Mouse (Mus musculus) neural tube, embryonic 13.5 days (tissue): Measurements from ENCODE around the gene Eml5. TPM values are rescaled to one million over a fixed set of nuclear protein-coding genes. Genes with fewer than 3 reads are reported as not detected.

Experiments used
- ATAC-seq: fragments of 200-750 bp; cut with Nextera tagmentation; 2 replicates; pipeline ENCODE4 v1.8.0; 2017; ENCODE audit warnings: low read depth, mild to moderate bottlenecking, moderate TSS enrichment, moderate library complexity
- H3K27ac ChIP-seq: fragments of 300-500 bp; sonication (generic); replicated peaks from 2 replicates; pipeline ENCODE4 v1.5.1; 2015; ENCODE audit warnings: moderate library complexity, mild to moderate bottlenecking, inconsistent platforms
- H3K27me3 ChIP-seq: fragments of 300-500 bp; sonication (generic); 2 replicates; pipeline ENCODE4 v1.6.1; 2015; ENCODE audit warnings: mild to moderate bottlenecking, inconsistent platforms
- H3K36me3 ChIP-seq: fragments of 300-500 bp; sonication (generic); 2 replicates; pipeline ENCODE4 v1.6.1; 2015; ENCODE audit warnings: mild to moderate bottlenecking, inconsistent platforms
- H3K4me1 ChIP-seq: fragments of 300-500 bp; sonication (generic); replicated peaks from 2 replicates; pipeline ENCODE4 v1.6.1; 2015; ENCODE audit warnings: inconsistent platforms
- H3K4me2 ChIP-seq: fragments of 300-500 bp; sonication (generic); 2 replicates; pipeline ENCODE4 v1.6.1; 2015; ENCODE audit warnings: inconsistent platforms, mild to moderate bottlenecking, moderate library complexity
- H3K4me3 ChIP-seq: fragments of 300-500 bp; sonication (generic); 2 replicates; pipeline ENCODE4 v1.5.1; 2015; ENCODE audit warnings: mild to moderate bottlenecking, inconsistent platforms
- H3K9ac ChIP-seq: fragments of 300-500 bp; sonication (generic); 2 replicates; pipeline ENCODE4 v1.6.1; 2015; ENCODE audit warnings: moderate library complexity, mild to moderate bottlenecking, inconsistent platforms
- H3K9me3 ChIP-seq: fragments of 300-500 bp; sonication (generic); 2 replicates; pipeline ENCODE4 v1.6.1; 2016; ENCODE audit warnings: inconsistent platforms
- WGBS: fragments of 180-500 bp; shearing (Covaris S2); methylation state at CpG from one replicate; pipeline ENCODE4 v1.1.7; 2015; 5-methylcytosine and 5-hydroxymethylcytosine counted together
- polyA plus RNA-seq: library from polyadenylated mRNA; unstranded; fragments of >200 nt; fragmentation: Nextera tagmentation; extraction: Ambion mirVana; gene quantifications from 2 replicates; pipeline ENCODE4 v1.2.1, GENCODE M21; 2015

Eml5 gene
- polyA plus RNA-seq: 13.9 and 14.4 TPM in 2 replicates

DNA sequence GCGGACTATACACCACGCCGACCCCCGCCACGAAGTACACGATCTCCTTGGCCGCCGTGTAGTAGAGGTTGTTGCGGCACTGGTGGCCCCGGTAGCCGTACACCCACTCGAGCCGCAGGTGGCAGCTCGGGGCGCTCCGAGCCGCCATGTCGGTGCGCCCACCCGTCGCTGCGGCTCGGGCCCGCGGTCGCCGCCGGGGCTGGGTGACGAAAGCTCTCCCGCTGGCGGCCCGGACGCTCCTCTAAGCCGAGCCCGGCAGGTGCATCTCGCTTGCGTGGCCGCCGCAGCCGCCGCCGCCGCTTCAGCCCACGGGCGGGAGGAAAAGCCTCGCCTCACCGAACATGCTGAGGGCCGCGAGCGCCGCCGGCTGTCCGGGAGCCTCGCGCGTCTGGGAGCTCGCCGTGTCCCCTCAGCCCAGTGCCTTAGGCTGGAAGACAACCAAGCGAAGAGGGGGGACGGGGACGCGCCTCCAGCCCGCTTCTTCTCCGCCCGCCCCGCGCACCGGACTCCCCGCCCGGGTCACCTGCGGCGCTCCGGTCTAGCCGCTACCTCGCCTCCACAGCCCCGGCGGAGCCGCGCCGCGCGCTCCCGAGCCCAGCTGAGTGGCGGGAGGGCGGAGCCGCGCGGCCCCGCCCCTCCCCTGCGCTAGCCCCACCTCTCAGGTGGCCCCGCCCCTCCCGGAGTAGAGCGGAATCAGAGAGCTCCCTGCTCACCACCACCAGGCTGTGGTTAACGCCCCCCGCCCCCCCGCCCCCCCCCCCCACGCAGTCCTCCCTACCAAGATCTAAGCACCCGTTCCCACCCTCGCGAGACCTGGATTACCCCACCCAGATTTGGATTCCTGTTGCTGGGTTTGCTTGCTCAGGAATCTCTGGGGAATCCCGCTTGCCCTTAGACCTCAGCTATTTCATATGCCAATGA is at the start of gene Eml5:
Gene Eml5 (minus strand): TSS at position 604 of the 921 bp plus-strand sequence.
- peaks cover 19% of the 10 kb centered on the region for H3K4me1 ChIP-seq
- peak within 1 kb of the TSS; percentile 82 for H3K4me3 ChIP-seq
- peak within 1 kb of the TSS; percentile 84 for H3K27ac ChIP-seq
- no peaks in the 10 kb centered on the region for H3K36me3 ChIP-seq
- H3K4me2 ChIP-seq: peak within 1 kb of the TSS; percentile 76
- H3K27me3 ChIP-seq: peaks cover 8% of the 10 kb centered on the region; the same call in 1 of the 2 replicates
- peak within 1 kb of the TSS; percentile 81 for H3K9ac ChIP-seq
- under 1% methylated on average over 83 of the region's 101 CpGs for WGBS
- no peaks in the 10 kb centered on the region for H3K9me3 ChIP-seq
- peak; percentile 92 for ATAC-seq

DNA sequence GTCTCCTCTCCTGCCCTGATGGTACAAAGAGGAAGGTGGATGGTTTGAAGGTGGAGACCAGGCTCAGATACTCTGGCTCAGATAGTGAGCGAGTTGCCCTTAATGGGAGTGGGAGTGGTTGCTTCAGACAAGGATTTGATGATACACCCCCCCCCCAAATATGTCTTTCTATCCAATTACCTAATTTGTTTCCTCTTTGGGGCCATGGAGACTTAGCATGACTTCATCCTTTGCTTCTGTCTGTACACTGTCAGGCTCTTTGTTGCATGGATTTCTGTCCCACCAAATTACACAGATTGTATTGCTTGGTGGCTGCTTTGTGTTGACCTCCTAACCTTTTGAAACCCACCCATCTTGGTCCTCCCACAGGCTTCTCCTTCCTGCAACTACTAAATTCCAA is 31.6 kb upstream of the Eml5 start:
- ATAC-seq: no peak
- H3K27me3 ChIP-seq: no peaks in the 10 kb centered on the region
- WGBS: 95% methylated on average over 1 of the region's 1 CpGs

DNA sequence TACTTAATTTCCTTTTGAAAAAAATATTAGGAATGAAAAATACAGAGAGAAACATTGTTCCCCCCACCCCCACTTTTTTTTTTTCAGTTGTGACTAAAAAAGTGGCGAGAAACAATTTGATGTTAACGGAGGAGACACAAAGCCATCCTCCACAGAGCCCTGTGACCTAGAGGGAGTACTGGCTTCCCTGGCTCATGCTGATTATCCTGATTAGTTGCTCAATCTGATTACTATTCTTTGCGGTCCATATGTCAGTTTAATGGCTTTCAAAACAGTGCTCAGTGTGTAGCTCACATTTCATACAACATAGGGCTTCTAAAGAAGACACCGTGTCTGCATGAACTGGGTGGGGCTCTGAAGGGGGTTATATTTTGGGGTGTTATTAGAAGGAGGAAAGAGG is 31.2 kb upstream of the Eml5 start:
- Histone ChIP-seq H3K4me2 (no peak overlapping the region), H3K4me3 (no peak overlapping the region), H3K27me3 (no peaks in the 10 kb centered on the region), H3K9me3 (no peaks in the 10 kb centered on the region), H3K4me1 (no peaks in the 10 kb centered on the region), H3K27ac (no peak overlapping the region), H3K9ac (no peak overlapping the region), H3K36me3 (no peaks in the 10 kb centered on the region)
- ATAC-seq: no peak; the same call in 1 of the 2 replicates
- WGBS: 65% methylated on average over 4 of the region's 4 CpGs

More for the DNA sequence above, 31.6 kb upstream of the Eml5 start:
- no peaks in the 10 kb centered on the region for H3K4me1 ChIP-seq
- H3K4me2 ChIP-seq: no peak overlapping the region
- H3K4me3 ChIP-seq: no peak overlapping the region
- H3K36me3 ChIP-seq: no peaks in the 10 kb centered on the region
- H3K9ac ChIP-seq: no peak overlapping the region
- no peaks in the 10 kb centered on the region for H3K9me3 ChIP-seq
- H3K27ac ChIP-seq: no peak overlapping the region

DNA sequence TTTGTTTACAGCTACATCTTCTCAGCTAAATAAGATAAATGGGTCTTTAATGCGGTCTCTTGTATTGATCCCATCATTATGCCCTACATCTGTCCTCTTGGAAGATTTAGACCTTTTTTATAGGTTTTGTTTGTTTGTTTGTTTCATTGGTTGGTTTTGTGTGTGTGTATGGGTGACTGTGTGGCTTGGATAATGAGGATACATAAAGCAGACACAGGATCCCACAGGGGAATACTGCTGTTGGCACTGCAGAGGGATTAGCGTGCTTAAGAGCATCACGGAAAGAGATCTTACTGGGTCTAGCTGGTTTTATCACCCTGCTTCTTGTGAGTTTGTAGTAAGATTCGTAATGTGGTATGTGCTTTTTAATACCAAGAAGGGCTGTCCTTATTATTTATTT is 29.9 kb upstream of the Eml5 start:
- Histone ChIP-seq H3K36me3 (no peaks in the 10 kb centered on the region), H3K9ac (no peak overlapping the region), H3K4me2 (no peak overlapping the region), H3K27me3 (no peaks in the 10 kb centered on the region), H3K9me3 (no peaks in the 10 kb centered on the region), H3K4me3 (no peak overlapping the region), H3K4me1 (no peaks in the 10 kb centered on the region), H3K27ac (no peak overlapping the region; the same call in 1 of the 2 replicates)
- ATAC-seq: no peak
- WGBS: 63% methylated on average over 4 of the region's 4 CpGs

DNA sequence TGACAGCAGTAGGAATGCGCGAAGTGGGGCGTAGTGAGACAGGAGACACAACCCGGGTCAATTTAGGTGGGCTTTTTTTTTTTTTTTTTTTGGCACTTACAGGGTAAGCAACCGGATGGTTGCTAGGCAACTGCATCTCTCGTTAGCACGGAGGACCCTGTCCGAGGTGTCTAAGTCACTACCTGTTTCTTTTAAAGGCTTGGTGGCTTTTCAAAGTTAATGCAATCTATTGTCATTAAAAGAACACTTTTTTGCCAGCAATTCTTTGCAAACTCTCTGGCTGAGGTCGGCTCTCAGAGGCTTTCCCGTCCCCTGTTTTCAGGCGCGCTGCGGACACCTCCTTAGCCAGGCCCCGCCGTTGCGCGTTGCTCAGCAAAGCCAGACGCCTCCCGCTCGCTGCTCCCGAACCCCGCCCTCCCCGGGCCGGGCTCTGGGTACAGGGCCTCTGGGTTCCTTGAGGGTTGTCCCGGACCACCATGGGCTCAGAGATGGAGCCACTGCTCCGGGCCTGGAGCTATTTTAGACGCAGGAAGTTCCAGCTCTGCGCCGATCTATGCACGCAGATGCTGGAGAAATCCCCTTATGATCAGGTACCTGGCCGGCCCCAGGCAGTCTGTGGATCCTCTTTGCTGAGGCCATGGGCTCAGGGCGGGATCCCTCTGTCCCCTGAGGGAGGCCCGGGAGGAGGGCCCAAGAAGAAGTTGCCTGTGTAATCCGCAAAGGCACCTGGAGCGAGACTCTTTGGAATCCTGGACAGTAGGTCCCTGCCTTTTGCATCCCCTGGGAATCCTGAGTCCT is 19.1 kb upstream of the Eml5 start, which contains the start of gene Ttc8:
Gene Ttc8 (plus strand): TSS at position 381 of the 798 bp plus-strand sequence.
- H3K27ac ChIP-seq: peak within 1 kb of the TSS; percentile 91
- H3K4me1 ChIP-seq: peaks cover 30% of the 10 kb centered on the region
- H3K9ac ChIP-seq: peak within 1 kb of the TSS; percentile 91
- ATAC-seq: peak; percentile 99
- no peaks in the 10 kb centered on the region for H3K9me3 ChIP-seq
- no peaks in the 10 kb centered on the region for H3K27me3 ChIP-seq
- WGBS: under 1% methylated on average over 35 of the region's 35 CpGs
- H3K36me3 ChIP-seq: no peaks in the 10 kb centered on the region
- peak within 1 kb of the TSS; percentile 77 for H3K4me3 ChIP-seq
- H3K4me2 ChIP-seq: peak within 1 kb of the TSS; percentile 80

DNA sequence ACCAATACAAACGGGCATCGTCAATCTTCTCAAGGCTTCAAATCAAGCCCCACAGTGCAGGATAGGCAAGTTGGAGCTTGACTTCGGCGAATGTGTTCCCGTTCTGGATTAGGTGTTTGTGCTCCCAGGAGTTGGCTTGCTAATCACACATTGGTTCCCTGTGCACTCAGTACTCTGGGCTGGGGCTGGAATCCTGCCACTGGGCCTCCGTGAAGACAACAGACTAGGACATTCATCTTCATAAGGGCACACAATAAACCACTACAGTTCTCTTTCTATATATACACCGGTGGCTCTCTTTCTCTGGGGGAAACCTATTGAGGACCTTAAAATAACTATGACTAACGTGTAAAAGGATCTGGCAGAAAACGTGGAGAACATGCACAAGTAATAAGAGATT is 8.8 kb upstream of the Eml5 start:
- no peak for ATAC-seq
- no peak overlapping the region for H3K9ac ChIP-seq
- no peak overlapping the region for H3K27ac ChIP-seq
- WGBS: 63% methylated on average over 9 of the region's 9 CpGs
- no peaks in the 10 kb centered on the region for H3K36me3 ChIP-seq
- no peak overlapping the region for H3K4me3 ChIP-seq
- H3K9me3 ChIP-seq: no peaks in the 10 kb centered on the region
- H3K27me3 ChIP-seq: no peaks in the 10 kb centered on the region
- no peak overlapping the region for H3K4me2 ChIP-seq
- no peaks in the 10 kb centered on the region for H3K4me1 ChIP-seq

DNA sequence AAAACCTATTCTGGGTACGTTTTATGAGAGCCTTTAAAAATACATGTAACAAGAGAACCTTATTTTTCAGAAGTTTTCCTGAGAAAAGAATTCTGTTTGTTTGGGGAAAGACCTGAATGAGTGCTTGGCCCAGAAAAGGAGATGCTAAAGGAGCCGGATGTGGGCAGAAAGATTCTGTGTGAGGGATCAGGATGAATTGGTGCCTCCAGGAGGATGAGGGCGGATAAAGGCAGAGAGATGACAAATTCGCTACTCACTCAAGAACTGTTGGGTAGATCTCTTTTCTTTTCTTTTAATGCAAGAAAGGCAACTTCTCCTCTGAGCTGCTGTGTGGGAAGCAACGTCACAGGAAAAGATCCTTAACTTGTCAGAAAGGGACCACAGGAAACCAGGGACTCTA is 4.2 kb upstream of the Eml5 start:
- no peak for ATAC-seq
- H3K36me3 ChIP-seq: no peaks in the 10 kb centered on the region
- H3K27me3 ChIP-seq: no peaks in the 10 kb centered on the region
- no peak overlapping the region for H3K27ac ChIP-seq
- no peak overlapping the region for H3K4me2 ChIP-seq
- H3K4me3 ChIP-seq: no peak overlapping the region
- no peaks in the 10 kb centered on the region for H3K9me3 ChIP-seq
- 83% methylated on average over 5 of the region's 5 CpGs for WGBS
- H3K9ac ChIP-seq: no peak overlapping the region
- H3K4me1 ChIP-seq: peaks cover 2% of the 10 kb centered on the region; the same call in 1 of the 2 replicates

DNA sequence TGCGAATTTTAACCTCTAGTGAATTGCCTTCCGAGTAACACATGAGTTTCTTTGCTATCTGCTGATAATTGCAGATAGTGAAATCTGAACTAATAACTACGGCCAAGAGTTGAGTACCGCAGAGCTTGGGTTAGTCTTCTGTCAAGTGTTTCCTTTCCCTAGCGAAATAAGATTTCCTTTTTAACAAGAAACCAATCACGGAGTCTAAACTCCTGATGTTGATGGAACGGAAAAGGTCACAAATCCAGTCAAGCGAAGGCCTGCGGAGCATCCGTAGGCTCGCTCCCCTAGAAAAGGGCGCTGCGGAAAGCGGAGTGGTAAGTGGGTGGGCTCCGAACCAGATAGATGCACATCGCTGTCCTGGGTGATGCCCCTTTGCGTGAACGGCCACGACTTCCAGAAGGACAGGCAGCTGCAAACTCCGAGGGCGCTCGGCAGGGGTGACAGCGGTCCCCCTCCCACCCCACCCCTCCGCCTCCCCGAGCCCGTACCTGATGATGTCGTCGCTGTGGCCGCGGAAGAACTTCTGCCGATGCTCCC is 873 bp downstream of the Eml5 start:
- peak overlapping the region; percentile 82 for H3K4me3 ChIP-seq
- H3K27ac ChIP-seq: peak overlapping the region; percentile 84; the same call in 1 of the 2 replicates
- H3K36me3 ChIP-seq: no peaks in the 10 kb centered on the region
- H3K9ac ChIP-seq: peak overlapping the region; percentile 81
- H3K27me3 ChIP-seq: peaks cover 8% of the 10 kb centered on the region; the same call in 1 of the 2 replicates
- no peaks in the 10 kb centered on the region for H3K9me3 ChIP-seq
- peak overlapping the region; percentile 76 for H3K4me2 ChIP-seq
- peak; percentile 38 for ATAC-seq
- WGBS: 2% methylated on average over 31 of the region's 31 CpGs
- peaks cover 19% of the 10 kb centered on the region for H3K4me1 ChIP-seq

DNA sequence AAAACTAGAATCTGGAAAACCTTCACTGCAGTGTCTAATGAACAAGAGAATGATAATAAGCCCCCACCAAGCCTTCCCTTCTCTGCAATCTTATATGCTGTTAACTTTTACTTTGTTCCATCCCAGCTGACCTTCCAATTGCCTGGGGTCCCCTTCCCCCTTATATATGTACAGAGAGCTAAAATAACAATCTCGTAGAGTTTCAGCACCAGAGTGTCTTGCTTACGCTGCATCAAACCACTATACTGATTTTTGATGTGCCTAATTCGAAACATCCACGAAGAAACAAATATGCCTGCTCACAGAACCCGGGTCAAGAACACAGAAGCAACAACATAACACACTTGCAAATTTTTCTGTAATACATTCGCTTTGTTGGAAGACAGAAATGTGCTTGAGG is 1.6 kb downstream of the Eml5 start:
- H3K27ac ChIP-seq: no peak overlapping the region

DNA sequence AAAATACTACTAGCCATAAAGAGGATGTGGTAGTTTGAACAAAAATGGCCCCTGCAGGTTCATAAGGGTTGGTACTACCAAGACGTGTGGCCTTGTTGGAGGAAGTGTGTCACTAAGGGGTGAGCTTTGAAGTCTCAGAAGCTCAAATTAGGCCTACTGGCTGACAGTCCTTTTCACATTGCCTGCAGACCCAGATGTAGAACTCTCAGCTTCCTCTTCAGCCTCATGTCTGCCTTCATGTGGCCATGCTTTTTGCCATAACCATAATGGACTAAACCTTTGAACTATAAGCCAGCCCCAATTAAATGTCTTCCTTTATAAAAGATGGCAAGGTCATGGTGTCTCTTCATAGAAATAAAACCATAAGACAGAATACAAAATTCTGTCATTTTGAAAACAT is 4.5 kb downstream of the Eml5 start:
- Histone ChIP-seq H3K27me3 (peaks cover 8% of the 10 kb centered on the region; the same call in 1 of the 2 replicates), H3K9me3 (no peaks in the 10 kb centered on the region), H3K4me2 (no peak overlapping the region), H3K36me3 (no peaks in the 10 kb centered on the region), H3K4me3 (no peak overlapping the region), H3K4me1 (peaks cover 19% of the 10 kb centered on the region), H3K9ac (no peak overlapping the region), H3K27ac (no peak overlapping the region)
- 71% methylated on average over 1 of the region's 1 CpGs for WGBS
- ATAC-seq: no peak

More for the DNA sequence above, 1.6 kb downstream of the Eml5 start:
- 0 out of 2 replicates have a peak overlapping the region, but pooled peaks have one; percentile 49 for H3K9ac ChIP-seq
- peaks cover 8% of the 10 kb centered on the region; the same call in 1 of the 2 replicates for H3K27me3 ChIP-seq
- ATAC-seq: no peak
- peaks cover 19% of the 10 kb centered on the region for H3K4me1 ChIP-seq
- H3K4me3 ChIP-seq: peak overlapping the region; percentile 82
- no peaks in the 10 kb centered on the region for H3K36me3 ChIP-seq
- WGBS: 62% methylated on average over 6 of the region's 6 CpGs
- H3K4me2 ChIP-seq: peak overlapping the region; percentile 76
- H3K9me3 ChIP-seq: no peaks in the 10 kb centered on the region

DNA sequence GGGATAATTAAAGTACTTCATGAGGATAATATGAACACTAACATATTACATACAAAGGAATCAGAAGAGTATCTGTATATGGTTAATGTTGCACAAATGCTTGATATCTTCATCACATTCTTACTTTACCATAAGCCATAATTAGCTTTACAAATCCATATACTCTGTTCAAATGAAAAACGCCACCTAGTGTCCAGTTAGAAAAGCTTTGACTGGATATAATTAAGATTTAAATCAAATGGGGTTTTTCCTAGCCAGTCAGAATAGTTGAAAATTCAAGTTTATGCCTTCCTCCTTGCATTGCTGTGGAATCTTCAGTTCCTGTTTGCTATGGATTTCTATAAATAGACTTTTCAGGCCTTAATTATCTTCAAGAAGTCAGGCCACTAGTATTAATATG is 16.8 kb downstream of the Eml5 start:
- H3K4me3 ChIP-seq: no peak overlapping the region
- 6% methylated on average over 1 of the region's 1 CpGs for WGBS

More for the DNA sequence above, 16.8 kb downstream of the Eml5 start:
- Histone ChIP-seq H3K27ac (no peak overlapping the region), H3K9ac (no peak overlapping the region), H3K4me2 (no peak overlapping the region), H3K4me1 (no peaks in the 10 kb centered on the region), H3K9me3 (no peaks in the 10 kb centered on the region), H3K27me3 (no peaks in the 10 kb centered on the region), H3K36me3 (peaks cover 3% of the 10 kb centered on the region; the same call in 1 of the 2 replicates)
- no peak for ATAC-seq
